Mouse (Mus musculus): ENCODE results near the gene Abhd2. TPM values are rescaled to one million over a fixed set of nuclear protein-coding genes. Genes with fewer than 3 reads are reported as not detected.

Gene Abhd2
- 7.6 TPM for polyA plus RNA-seq (2015; fragmentation: Illumina TruSeq; extraction: RNeasy Lipid Tissue Mini Kit (QIAGEN cat#74804); ENCODE audit: insufficient read depth, low read depth, low replicate concordance)

DNA sequence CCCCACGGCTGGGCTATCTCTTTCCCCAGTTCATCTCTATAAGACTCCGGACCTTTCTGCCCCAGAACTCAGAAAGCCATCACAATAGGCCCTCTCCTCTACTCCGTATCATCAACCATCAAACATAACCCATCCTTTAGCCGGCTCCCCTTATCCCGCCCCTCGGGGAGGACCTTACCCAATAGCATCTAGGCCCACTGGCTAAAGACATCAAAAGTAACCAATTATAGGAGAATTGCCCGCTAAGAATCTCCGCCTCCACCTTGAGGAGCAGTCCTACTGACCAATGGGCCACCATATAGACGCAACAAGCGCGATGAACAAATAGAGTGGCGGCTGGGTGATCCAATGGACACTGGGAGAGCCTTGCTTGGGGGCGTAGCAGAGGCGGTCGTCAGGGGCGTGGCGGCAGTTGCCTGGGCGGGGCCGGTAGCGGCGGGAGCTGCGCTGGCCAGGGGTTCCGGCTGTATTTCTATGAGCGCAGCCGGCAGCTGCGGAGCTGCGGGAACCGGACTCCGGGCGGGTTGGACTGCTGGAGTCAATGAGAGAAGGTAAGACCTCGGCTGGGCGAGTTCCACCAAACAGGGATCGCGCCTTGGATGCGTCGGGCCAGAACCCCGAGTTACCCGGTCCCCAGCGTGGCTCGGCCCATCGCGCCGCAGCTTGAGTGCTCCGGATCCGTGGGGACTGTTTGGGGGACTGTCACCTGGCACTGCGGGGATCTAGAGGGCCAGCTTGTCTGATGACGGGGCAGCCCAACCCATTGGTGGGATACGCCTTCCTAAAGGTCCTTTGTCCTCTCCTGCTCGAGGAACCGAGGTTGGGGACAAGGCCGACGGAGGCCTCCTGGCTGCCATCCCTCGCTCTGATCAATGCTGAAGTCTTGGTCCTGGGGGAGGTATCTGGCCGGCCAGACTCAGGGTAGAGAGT, at the start of gene Abhd2:
Abhd2 (plus strand) TSS at position 411 of the 930 bp plus-strand sequence.

GRCm38 (mm10) chr7:79386422-79387133, 113.6 kb downstream of the Abhd2 start, which contains the start of gene Rlbp1:
Gene Rlbp1 (minus strand): TSS chr7:79387048.

DNA sequence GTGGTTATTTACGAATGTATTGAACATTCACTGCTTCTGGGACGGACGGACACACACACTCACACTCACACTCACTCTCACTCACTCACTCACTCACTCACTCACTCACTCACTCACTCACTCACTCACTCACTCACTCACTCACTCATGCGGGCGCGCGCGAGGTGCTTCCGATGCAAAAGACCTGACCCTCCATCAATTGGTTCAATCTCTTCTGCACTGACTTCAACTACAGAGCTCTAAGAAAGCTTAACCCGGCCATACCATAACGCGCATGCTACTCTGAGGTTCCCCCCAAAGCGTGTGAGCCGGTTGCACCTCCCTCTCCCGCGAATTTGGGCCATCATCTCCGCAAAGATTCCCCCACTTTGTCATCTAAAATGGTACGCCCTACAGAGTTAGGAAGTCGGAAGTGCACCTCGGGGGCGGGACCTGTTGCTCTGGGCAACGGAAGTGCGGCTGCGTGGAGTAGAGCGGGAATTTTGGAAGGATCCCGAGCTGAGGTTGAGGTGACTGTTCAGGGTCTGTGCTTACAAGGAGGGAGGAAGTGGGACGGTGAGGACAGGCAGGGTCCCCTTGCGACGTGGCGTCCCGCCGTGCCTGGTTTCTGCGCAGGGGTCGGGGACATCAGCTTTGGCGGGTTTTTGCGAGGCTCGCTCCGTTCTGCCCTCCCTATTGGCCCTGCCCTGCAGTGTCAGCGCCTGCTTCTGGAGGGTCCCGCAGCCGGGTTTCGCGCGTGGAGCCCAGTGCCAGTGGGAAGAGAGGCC, 119.1 kb downstream of the Abhd2 start, which contains the start of gene Fanci:
Fanci (plus strand) TSS at position 47 of the 767 bp plus-strand sequence.

Other genes starting within 250 kb of the Abhd2 start
- gene Acan, start 219.7 kb upstream of the Abhd2 start, polyA plus RNA-seq (2015; fragmentation: Illumina TruSeq; extraction: RNeasy Lipid Tissue Mini Kit (QIAGEN cat#74804); ENCODE audit: insufficient read depth, low read depth, low replicate concordance): not detected
- gene Hapln3, start 142.2 kb upstream of the Abhd2 start, polyA plus RNA-seq (2015; fragmentation: Illumina TruSeq; extraction: RNeasy Lipid Tissue Mini Kit (QIAGEN cat#74804); ENCODE audit: insufficient read depth, low read depth, low replicate concordance): 0.44 TPM
- gene Mfge8, start 124.1 kb upstream of the Abhd2 start, polyA plus RNA-seq (2015; fragmentation: Illumina TruSeq; extraction: RNeasy Lipid Tissue Mini Kit (QIAGEN cat#74804); ENCODE audit: insufficient read depth, low read depth, low replicate concordance): 62.6 TPM
- gene Rlbp1, start 113.8 kb downstream of the Abhd2 start, polyA plus RNA-seq (2015; fragmentation: Illumina TruSeq; extraction: RNeasy Lipid Tissue Mini Kit (QIAGEN cat#74804); ENCODE audit: insufficient read depth, low read depth, low replicate concordance): not detected
- gene Fanci, start 118.7 kb downstream of the Abhd2 start, polyA plus RNA-seq (2015; fragmentation: Illumina TruSeq; extraction: RNeasy Lipid Tissue Mini Kit (QIAGEN cat#74804); ENCODE audit: insufficient read depth, low read depth, low replicate concordance): not detected
- 15.7 TPM for gene Polg, start 193.2 kb downstream of the Abhd2 start, polyA plus RNA-seq (2015; fragmentation: Illumina TruSeq; extraction: RNeasy Lipid Tissue Mini Kit (QIAGEN cat#74804); ENCODE audit: insufficient read depth, low read depth, low replicate concordance)